8 mouse cellular contexts compared by ENCODE assay signal in the genomic region with DNA sequence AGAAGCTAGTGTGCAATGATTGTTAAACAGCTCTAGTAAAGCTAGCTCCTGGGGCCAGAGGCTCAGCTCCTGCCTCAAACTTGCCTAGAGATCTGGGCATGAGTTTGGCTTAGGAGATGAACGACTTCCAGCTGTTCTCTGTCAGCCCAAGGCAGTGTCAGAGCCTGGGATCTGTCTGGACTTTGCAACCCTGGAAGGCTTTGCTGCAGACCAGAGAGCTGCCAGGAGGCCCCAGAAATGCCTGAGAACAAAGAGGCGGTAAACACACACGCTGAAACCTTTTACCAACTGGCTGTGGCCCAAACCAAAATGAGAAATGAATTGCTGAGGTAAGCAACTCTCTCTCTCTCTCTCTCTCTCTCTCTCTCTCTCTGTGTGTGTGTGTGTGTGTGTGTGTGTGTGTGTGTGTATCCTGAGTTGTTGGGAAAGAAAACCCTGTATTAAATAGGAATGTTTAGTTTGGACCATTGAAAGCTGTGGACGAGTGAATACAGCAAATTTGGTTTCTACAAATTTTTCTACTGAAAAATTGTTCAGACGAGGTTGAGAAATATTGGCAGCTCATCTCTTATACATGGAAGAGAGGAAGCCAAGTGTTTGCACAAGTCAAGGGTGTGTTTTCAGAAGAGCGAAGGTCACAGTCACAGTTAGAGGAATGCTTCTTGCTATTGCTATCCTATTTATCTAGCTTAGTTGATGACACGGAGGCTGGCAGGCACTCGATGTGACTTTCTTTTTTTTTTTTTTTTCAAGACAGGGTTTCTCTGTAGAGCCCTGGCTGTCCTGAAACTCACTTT.
A peak's percentile ranks its signal among the peaks of the same experiment; 100 is the strongest.
DNase-seq lines count a peak whose midpoint lies in the region; ATAC-seq and TF ChIP-seq lines count a peak whose summit lies in the region.

No protein-coding gene starts in this region.

- TF ChIP-seq CTCF in C2C12 (IDR thresholded peaks at IDR 0.05; ENCODE audit: control insufficient read depth, insufficient read depth, insufficient read length), result no peak
- no peak for TF ChIP-seq CTCF in brain, embryonic 14.5 days (IDR thresholded peaks at IDR 0.05; ENCODE audit: borderline replicate concordance, extremely low read depth, insufficient read depth, insufficient read length)

- H3K27ac ChIP-seq in heart, embryonic 10.5 days, result peak overlapping the region; percentile 84
- peak overlapping the region; percentile 70 for H3K27ac ChIP-seq in kidney, embryonic 14.5 days (ENCODE audit: low read depth, low read length)

- no peaks in the 10 kb centered on the region for H3K36me3 ChIP-seq in C2C12 (ENCODE audit: control insufficient read depth, insufficient read depth)
- no peaks in the 10 kb centered on the region for H3K36me3 ChIP-seq in heart, embryonic 10.5 days
- H3K36me3 ChIP-seq in kidney, embryonic 14.5 days (ENCODE audit: control insufficient read depth, insufficient read depth, low read length), result no peaks in the 10 kb centered on the region

- peaks cover 22% of the 10 kb centered on the region for H3K4me1 ChIP-seq in heart, embryonic 10.5 days
- H3K4me1 ChIP-seq in kidney, embryonic 14.5 days (ENCODE audit: control insufficient read depth, insufficient read depth, low read length), result peaks cover 33% of the 10 kb centered on the region

- no peak overlapping the region for H3ac ChIP-seq in C2C12 (ENCODE audit: control insufficient read depth, insufficient read length, low read depth)

- H3K79me3 ChIP-seq in C2C12 (ENCODE audit: low read depth), result no peaks in the 10 kb centered on the region

- H3K79me2 ChIP-seq in C2C12 (ENCODE audit: control insufficient read depth, insufficient read depth), result no peaks in the 10 kb centered on the region

- H3K4me3 ChIP-seq in C2C12 (ENCODE audit: insufficient read depth, poor library complexity, severe bottlenecking), result no peak overlapping the region
- H3K4me3 ChIP-seq in heart, embryonic 10.5 days, result no peak overlapping the region
- no peak overlapping the region for H3K4me3 ChIP-seq in kidney, embryonic 14.5 days (ENCODE audit: low read length)

- ATAC-seq in kidney, embryonic 14.5 days (ENCODE audit: low FRiP score, low TSS enrichment), result peak; percentile 79

- no peak overlapping the region for H3K4me2 ChIP-seq in kidney, embryonic 14.5 days (replicated peaks; ENCODE audit: low read depth, low read length)

- no peak for TF ChIP-seq POLR2A in brain, embryonic 14.5 days (IDR thresholded peaks at IDR 0.05; ENCODE audit: borderline replicate concordance, extremely low read depth, insufficient read depth, insufficient read length, poor library complexity, severe bottlenecking)

- no peaks in the 10 kb centered on the region for H3K9me3 ChIP-seq in heart, embryonic 10.5 days
- H3K9me3 ChIP-seq in kidney, embryonic 14.5 days (ENCODE audit: control insufficient read depth, low read length), result no peaks in the 10 kb centered on the region

- WGBS in heart, embryonic 10.5 days, result 35% methylated on average over 8 of the region's 8 CpGs
- WGBS in kidney, embryonic 14.5 days, result 22% methylated on average over 8 of the region's 8 CpGs

- peak; percentile 81 for DNase-seq in brain, embryonic 14.5 days (ENCODE audit: low read depth)
- DNase-seq in heart, embryonic 10.5 days (ENCODE audit: low spot score), result peak; percentile 81
- DNase-seq in lung, postnatal 36 days, result peak; percentile 76
- no peak for DNase-seq in thymus, postnatal 36 days
- no peak for DNase-seq in layer of hippocampus, adult 8-10 months (ENCODE audit: low spot score in 2 of 2)
- DNase-seq in thymus, postnatal 25 days, result no peak

- H3K27me3 ChIP-seq in C2C12 (ENCODE audit: control insufficient read depth, insufficient read depth, insufficient read length), result no peaks in the 10 kb centered on the region
- H3K27me3 ChIP-seq in heart, embryonic 10.5 days (ENCODE audit: insufficient read depth, poor library complexity, severe bottlenecking), result no peaks in the 10 kb centered on the region
- H3K27me3 ChIP-seq in kidney, embryonic 14.5 days (ENCODE audit: control insufficient read depth, insufficient read depth, low read length), result no peaks in the 10 kb centered on the region

- no peak overlapping the region for H3K9ac ChIP-seq in kidney, embryonic 14.5 days (ENCODE audit: low read depth, low read length)

TF ChIP-seq in C2C12, 6 proteins besides CTCF, POLR2A, EP300 and RAD21:
- TF ChIP-seq MAX (IDR thresholded peaks at IDR 0.05), result no peak
- peak; percentile 22 for TF ChIP-seq MYOD1 (IDR thresholded peaks at IDR 0.05; ENCODE audit: control insufficient read depth, insufficient read length, low read depth)
- TF ChIP-seq CEBPB (IDR thresholded peaks at IDR 0.05; ENCODE audit: low read depth), result no peak
- no peak for TF ChIP-seq USF1 (IDR thresholded peaks at IDR 0.05; ENCODE audit: low read depth)
- TF ChIP-seq FOSL1 (IDR thresholded peaks at IDR 0.05; ENCODE audit: insufficient read depth, low read length, poor library complexity, severe bottlenecking), result no peak

Comparison
In these comparisons a context has a peak if more than half of its experiments do, and no peak if none do; other contexts are left out.
1. DNase-seq: peak in brain, embryonic 14.5 days (single experiment), heart, embryonic 10.5 days (single experiment) and lung, postnatal 36 days (single experiment); none in thymus, postnatal 36 days (0 of 2), layer of hippocampus, adult 8-10 months (0 of 2) and thymus, postnatal 25 days (single experiment).